Mouse (Mus musculus) heart, postnatal 36 days (tissue): ENCODE data around the gene Runx1. TPM values are rescaled to one million over a fixed set of nuclear protein-coding genes. Genes with fewer than 3 reads are reported as not detected.

Source experiments
- DNase-seq, 2 experiments: peaks; one replicate each; pipeline ENCODE4 v3.0.0; 2021 to 2022
- intact Hi-C: fragments of 180-260 bp; cut with DNase I; formaldehyde crosslinking; loops from one replicate; pipeline ENCODE4 v1.15.1; 2025
- total RNA-seq, 2 experiments: library from RNA; stranded (reverse); gene quantifications; 2 replicates each; pipeline ENCODE4 v1.2.3; 2021

Gene Runx1
- total RNA-seq, 2 experiments from 2014 or later = 2.4 to 3.3 TPM

GRCm38 (mm10) chr16:92801567-92801966, 24.4 kb downstream of the Runx1 start:
- DNase-seq = no peak

GRCm38 (mm10) chr16:92800845-92801244, 25.1 kb downstream of the Runx1 start:
- peak in 1 of 2 experiments; percentile 15 for DNase-seq
- intact Hi-C loops = no loop called here

More at GRCm38 (mm10) chr16:92801567-92801966, 24.4 kb downstream of the Runx1 start:
- intact Hi-C loops = no loop called here

- DNase-seq = no peak
- intact Hi-C loops = no loop called here
Measured at GRCm38 (mm10) chr16:92799940-92800339, 26.0 kb downstream of the Runx1 start.

GRCm38 (mm10) chr16:92794197-92794596, 31.8 kb downstream of the Runx1 start:
- intact Hi-C loops = no loop called here
- no peak for DNase-seq

GRCm38 (mm10) chr16:92793741-92794140, 32.2 kb downstream of the Runx1 start:
- intact Hi-C loops = no loop called here
- DNase-seq = no peak

GRCm38 (mm10) chr16:92792905-92793304, 33.0 kb downstream of the Runx1 start:
- DNase-seq = no peak
- intact Hi-C loops = no loop called here

DNA sequence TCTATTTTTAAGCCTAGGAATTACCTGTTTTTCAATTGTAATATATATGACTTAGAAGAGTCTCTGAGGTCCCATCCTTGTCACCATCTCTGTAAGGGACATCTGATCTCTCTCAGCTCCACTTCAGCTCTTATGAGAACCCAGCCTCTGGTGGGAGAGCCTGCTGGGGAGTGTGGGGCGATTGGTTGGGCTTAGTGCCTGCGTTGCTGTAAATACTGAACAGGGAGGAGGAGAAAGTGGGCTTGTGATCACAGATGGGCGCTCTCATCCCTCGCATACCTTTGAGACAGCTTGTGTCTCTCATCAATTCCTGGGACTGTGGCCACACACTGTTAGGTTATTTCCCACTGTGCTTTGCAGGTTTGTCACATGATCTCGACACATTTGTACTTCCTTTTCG, 35.3 kb downstream of the Runx1 start:
- intact Hi-C loops = no loop called here
- no peak for DNase-seq

DNA sequence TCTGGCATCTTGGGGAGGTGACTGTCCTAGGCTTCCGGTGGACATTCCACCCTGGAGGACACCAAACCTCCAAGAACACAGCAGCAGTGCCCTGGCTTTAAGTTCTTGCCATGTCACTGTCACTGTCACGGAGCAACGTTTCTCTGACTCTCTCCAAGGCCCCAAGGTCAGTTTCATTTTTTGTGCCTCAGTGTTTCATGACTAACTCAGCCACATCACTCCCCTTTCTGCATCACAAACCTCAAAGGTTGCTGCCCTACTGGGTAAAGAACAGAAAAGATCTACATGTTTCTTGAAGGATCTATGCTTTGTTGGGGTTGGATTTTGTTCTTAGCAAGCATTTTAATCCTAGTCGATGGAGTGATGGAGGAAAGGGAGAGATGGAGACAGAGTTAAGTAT, 36.1 kb downstream of the Runx1 start:
- intact Hi-C loops = no loop called here
- no peak for DNase-seq

- no peak for DNase-seq
Measured at GRCm38 (mm10) chr16:92788446-92788845, 37.5 kb downstream of the Runx1 start.

DNA sequence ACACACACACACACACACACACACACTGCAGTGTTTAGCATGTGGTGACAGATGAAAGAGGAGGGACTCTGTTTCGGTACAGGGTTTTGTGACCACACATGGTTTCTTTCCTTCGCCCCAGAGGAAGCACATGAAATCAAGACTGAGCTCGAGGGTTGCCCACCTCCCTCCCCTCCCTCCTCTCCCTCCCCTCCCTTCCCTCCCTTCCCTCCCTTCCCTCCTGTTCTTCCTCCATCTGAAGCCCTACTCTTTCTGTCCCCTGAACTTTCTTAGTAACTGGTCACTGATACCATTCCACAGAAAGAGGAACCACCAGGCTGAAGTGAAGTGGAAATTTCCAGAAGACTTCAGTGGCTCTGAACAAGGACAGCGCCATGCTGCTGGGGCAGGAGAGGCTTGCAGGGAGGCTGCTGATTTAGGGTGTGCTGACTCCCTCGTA, 39.0 kb downstream of the Runx1 start:
- DNase-seq = no peak
- intact Hi-C loops = no loop called here

More at GRCm38 (mm10) chr16:92788446-92788845, 37.5 kb downstream of the Runx1 start:
- intact Hi-C loops = no loop called here

- intact Hi-C loops = no loop called here
Measured at GRCm38 (mm10) chr16:92786276-92786882, 39.6 kb downstream of the Runx1 start.

DNA sequence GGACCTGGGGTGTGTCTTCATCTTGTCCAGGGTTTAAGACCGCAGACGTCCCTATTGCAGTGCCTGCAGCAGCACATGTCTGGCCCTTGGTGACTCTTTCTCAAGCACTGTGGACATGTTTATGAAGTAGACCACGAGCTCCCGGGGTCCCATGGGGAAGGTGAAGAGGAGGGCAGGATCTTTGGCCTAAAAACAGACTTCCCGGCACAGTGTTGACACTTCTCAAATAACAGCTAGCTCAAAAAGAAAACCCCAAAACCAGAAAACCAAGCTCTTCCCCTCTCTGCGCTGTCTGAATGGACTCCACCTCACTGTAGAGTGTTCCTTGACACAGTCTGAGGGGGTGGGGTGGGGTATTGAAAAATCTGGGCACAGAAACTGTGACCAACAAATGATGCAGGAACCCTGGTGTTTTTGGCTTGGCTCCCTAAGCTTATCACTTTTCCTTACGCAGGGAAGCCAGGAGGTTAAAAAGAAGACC, 42.3 kb downstream of the Runx1 start:
- DNase-seq = no peak
- intact Hi-C loops = no loop called here

More at GRCm38 (mm10) chr16:92786276-92786882, 39.6 kb downstream of the Runx1 start:
- DNase-seq = no peak

DNA sequence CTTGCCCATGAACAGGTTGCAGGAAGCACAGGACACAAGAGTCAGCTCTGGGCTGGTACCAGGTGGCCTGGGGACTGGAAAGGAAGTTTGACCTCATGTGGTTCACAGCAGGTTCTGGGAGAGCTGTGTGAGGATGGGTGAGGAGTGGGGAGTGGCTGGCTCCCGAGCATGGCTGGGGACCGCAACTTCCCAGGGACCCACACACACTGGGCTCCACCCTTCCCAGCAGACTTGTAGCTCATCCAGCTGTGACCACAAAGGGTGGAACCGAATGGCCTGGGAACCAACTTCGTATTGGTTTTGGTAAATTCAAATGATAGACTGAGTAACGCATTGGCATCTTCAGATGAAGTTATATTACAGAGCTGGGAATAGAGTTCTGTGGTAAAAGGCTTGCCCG, 43.5 kb downstream of the Runx1 start:
- no peak for DNase-seq
- intact Hi-C loops = no loop called here

GRCm38 (mm10) chr16:92779896-92780435, 46.0 kb downstream of the Runx1 start:
- DNase-seq = no peak
- intact Hi-C loops = no loop called here

GRCm38 (mm10) chr16:92779175-92779574, 46.8 kb downstream of the Runx1 start:
- no peak for DNase-seq
- intact Hi-C loops = no loop called here

- DNase-seq = no peak
- intact Hi-C loops = no loop called here
Measured at GRCm38 (mm10) chr16:92778096-92778780, 47.7 kb downstream of the Runx1 start.

GRCm38 (mm10) chr16:92767862-92768261, 58.1 kb downstream of the Runx1 start:
- no peak for DNase-seq
- intact Hi-C loops = no loop called here

GRCm38 (mm10) chr16:92767423-92767822, 58.5 kb downstream of the Runx1 start:
- intact Hi-C loops = no loop called here
- no peak for DNase-seq

DNA sequence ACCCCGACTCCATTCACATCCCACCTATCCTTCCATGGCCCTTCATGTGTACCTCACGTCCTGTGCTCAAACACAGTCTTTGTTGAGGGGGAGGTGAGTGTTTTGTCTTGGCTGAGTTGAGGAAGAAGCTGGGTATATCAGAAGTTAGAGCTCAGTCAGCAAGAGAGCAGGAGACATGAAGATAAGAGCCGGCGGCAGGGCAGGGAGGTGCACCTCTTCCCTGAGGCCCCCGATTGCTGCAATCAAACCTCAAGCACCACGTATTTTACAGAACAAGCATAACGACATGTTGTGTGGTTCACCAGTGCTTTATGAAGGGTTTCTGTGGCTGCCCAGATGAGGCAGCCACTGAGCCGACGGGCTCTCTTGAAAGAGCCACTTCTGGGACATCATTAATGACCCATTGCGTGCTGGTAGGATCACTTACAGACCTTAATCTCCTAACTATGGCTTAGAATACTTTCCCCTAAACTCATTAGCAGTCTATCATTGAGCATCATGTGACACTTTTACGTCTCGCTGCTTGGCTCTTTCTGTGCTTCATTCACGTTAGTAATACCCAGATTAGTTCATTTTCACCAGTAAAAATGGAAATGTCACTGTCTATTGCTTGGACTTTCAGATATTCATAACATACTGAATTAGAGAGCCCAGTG, 61.1 kb downstream of the Runx1 start:
- no peak for DNase-seq
- intact Hi-C loops = no loop called here

- DNase-seq = no peak
- intact Hi-C loops = no loop called here
Measured at GRCm38 (mm10) chr16:92763666-92764065, 62.3 kb downstream of the Runx1 start.

GRCm38 (mm10) chr16:92761968-92762521, 63.9 kb downstream of the Runx1 start:
- no peak for DNase-seq
- intact Hi-C loops = no loop called here
